Mouse (Mus musculus) thymus, postnatal 25 days (tissue): ENCODE measurements at regions not wholly inside any gene's neighbourhood (a gene's known extent, or its start where the extent isn't known, plus 50 kb on each side); places are given as distances from the start of the nearest gene placed in this dataset.
"Not testable (repeated sequence)": the region's sequence is repeated elsewhere in the genome, so short reads cannot be mapped to it uniquely, and the experiment has no call there.

Experiments used
- DNase-seq: peaks from one replicate; pipeline ENCODE4 v3.0.0; 2022

- not testable (repeated sequence) for DNase-seq
Measured at GRCm38 (mm10) chr14:52782832-52783231, 287.3 kb upstream of the Olfr1507 start.

- DNase-seq = peak; percentile 32
Measured at GRCm38 (mm10) chr14:52775816-52776215, 280.3 kb upstream of the Olfr1507 start.

DNA sequence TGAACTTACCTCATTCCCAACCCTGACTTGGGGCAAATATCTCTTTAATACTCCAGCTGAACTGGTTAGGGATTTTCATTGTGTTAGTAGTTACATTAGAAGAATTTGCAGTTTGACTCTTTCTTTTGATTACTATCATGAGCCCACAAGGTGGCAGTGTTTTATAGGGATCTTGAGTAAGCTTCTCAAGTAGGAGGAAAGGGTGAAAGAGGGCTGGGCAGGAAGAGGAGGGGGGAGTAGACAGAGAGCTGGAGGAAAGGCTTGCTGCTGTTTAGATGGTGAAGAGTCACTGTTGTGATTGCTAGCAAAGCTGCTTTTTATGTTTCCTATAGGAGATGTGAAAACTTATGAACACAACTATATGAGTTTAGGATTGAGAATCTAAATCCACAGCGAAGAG is 273.9 kb upstream of the Olfr1507 start:
- peak; percentile 46 for DNase-seq

GRCm38 (mm10) chr14:52752159-52752558 is 256.6 kb upstream of the Olfr1507 start:
- peak; percentile 32 for DNase-seq

DNA sequence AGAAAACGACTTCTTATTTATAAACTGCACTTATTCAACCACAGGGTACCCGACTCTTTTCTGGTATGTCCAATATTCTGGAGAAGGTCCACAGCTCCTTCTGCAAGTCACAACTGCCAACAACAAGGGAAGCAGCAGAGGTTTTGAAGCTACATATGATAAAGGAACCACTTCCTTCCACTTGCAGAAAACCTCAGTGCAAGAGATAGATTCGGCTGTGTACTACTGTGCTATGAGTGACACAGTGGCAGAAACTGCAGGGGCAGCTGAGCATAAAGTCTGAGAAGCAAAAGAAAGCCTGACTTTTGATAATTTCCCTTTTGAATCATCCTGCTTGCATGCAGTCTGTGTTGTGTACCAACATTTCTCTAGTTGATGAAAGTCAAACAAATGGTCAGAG is 231.1 kb upstream of the Olfr1507 start:
- not testable (repeated sequence) for DNase-seq

GRCm38 (mm10) chr14:52724988-52725387 is 229.4 kb upstream of the Olfr1507 start:
- not testable (repeated sequence) for DNase-seq

- no peak for DNase-seq
Measured at GRCm38 (mm10) chr14:52720640-52721039, 225.1 kb upstream of the Olfr1507 start.

DNA sequence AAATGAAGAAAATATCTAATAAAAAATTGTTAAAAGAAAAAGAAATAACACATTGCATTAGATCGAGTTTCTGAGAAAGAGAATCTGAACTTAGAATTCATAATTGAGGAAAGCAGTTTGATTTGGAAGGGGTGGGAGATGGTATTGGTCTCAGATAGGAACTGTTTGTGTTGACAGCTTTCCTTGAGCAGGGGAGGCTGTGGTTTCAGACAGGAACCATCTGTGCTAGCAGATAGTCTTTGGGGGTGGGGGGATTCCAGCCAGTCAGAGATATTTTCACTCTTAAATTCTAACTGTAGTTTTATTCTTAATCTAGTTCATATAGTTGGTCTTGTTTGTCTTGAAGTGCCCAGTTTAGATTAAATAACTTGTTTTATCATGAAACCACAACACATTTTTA is 205.3 kb upstream of the Olfr1507 start:
- not testable (repeated sequence) for DNase-seq

DNA sequence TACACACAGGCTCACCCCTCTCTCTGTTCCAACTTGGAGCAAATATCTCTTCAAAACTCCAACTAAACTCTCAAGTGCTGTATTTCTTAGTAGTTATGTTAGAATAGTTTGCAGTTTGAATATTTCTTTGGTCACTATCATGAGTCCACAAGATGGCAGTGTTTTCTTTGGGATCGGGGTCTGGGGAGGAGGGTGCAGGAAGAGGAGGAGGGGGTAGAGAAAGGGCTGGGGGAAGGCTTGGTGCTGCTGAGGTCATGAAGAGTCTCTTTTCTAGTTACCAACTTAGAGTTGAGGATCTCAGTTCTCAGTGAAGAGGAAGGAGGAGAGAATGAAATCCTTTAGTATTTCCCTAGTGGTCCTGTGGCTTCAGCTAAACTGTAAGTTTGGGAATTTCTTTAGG is 188.1 kb upstream of the Olfr1507 start:
- not testable (repeated sequence) for DNase-seq

GRCm38 (mm10) chr14:52654355-52654754 is 158.8 kb upstream of the Olfr1507 start:
- DNase-seq = no peak

GRCm38 (mm10) chr14:52638179-52638578 is 142.6 kb upstream of the Olfr1507 start:
- DNase-seq = no peak

GRCm38 (mm10) chr14:52622184-52622583 is 126.6 kb upstream of the Olfr1507 start:
- DNase-seq = peak; percentile 64

- peak; percentile 69 for DNase-seq
Measured at GRCm38 (mm10) chr14:52580319-52580718, 84.8 kb upstream of the Olfr1507 start.

GRCm38 (mm10) chr14:52566920-52567319 is 71.4 kb upstream of the Olfr1507 start:
- peak; percentile 71 for DNase-seq

DNA sequence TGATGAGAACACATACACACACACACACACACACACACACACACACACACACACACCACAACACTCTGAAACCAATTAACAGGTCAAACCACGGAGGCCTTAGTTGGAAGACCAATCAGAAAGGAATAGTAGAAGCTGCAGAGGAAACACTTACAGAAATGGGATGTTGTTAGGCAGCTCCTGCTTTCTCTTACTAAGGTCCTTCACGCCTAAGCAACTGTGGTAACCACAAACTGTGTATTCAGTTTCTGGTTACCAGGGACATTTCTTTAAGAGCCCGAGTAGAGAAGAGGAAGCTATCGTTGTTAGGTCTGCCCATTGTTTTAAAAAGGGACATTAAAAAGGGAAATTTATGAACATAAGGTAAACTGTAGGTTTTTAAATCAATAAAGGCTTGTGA is 70.1 kb upstream of the Olfr1507 start:
- DNase-seq = no peak

- not testable (repeated sequence) for DNase-seq
Measured at GRCm38 (mm10) chr14:52556340-52556739, 60.8 kb upstream of the Olfr1507 start.

DNA sequence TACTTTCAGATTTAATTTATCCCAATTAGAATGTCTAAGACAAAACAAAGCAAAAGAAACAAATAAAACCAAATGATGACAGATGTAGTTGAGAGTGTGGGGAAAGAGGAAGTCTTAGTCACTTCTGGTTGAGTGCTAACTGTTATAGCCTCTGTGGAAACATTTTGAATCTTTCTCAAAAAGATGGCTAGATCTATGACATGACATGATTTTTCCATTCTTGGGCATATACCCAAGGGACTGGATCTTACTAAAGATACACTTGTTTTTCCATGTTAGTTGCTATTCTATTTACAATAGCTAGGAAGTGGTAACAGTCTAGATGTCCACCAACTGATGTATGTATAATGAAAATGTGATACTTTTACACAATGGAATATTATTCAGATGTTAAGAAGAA is 57.9 kb upstream of the Olfr1507 start:
- DNase-seq = no peak

- no peak for DNase-seq
Measured at GRCm38 (mm10) chr14:52547933-52548332, 52.4 kb upstream of the Olfr1507 start.
